In the genomic region with DNA sequence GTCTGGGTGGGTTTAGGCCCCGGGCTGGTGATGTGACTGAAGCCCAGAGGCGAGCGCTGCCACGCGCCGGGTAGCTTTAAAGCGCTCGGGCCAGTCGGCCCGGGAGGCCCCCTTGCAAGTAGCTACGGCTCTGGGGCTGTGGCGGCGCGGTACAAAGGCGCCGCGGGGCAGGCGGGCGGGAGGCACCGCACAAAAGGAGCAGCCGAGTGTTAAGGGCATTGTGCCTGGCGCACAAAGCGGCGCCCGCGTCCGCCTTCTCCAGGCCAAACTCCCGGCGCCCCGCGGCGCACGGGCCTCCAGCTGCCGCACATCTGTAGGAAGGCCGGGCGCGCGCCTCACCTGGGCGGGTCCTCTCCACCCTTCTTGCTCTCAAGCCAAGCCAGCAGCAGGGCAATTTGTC, we compare ENCODE assay signal across 10 mouse cellular contexts. TPM values are rescaled to one million over a fixed set of nuclear protein-coding genes. Genes with fewer than 3 reads are reported as not detected.
DNase-seq lines count a peak whose midpoint lies in the region; ATAC-seq and TF ChIP-seq lines count a peak whose summit lies in the region.
"Had no signal": no experiment of that assay in that cellular context is flagged by ENCODE, and none has a peak within 500 bp of the region (broad histone marks: within the 10 kb centered on the region; RNA-seq: fewer than 3 reads in every experiment).

No protein-coding gene starts in this region.

- no peak for ATAC-seq in lung, embryonic 16.5 days (ENCODE audit: low read depth)
- peak; percentile 57 for ATAC-seq in forebrain, embryonic 14.5 days
- ATAC-seq in stomach, postnatal 0 days (ENCODE audit: low FRiP score, low TSS enrichment): no peak

- no peak for TF ChIP-seq CTCF in stomach, postnatal 0 days (IDR thresholded peaks at IDR 0.05; ENCODE audit: low read depth)

- H3K27me3 ChIP-seq in lung, embryonic 16.5 days (ENCODE audit: control insufficient read depth, insufficient read depth, low read depth, low read length): peaks cover 64% of the 10 kb centered on the region
- H3K27me3 ChIP-seq in forebrain, embryonic 14.5 days (replicated peaks; ENCODE audit: control insufficient read depth, insufficient read depth, low read length): peaks cover 83% of the 10 kb centered on the region
- peaks cover 25% of the 10 kb centered on the region; the same call in 1 of the 2 replicates for H3K27me3 ChIP-seq in stomach, postnatal 0 days (ENCODE audit: control insufficient read depth, insufficient read depth, low read length)

- no peak overlapping the region for H3K27ac ChIP-seq in lung, embryonic 16.5 days (ENCODE audit: low read length)
- H3K27ac ChIP-seq in forebrain, embryonic 14.5 days (ENCODE audit: low read depth, low read length): no peak overlapping the region
- no peak overlapping the region for H3K27ac ChIP-seq in stomach, postnatal 0 days (replicated peaks)

- WGBS in lung, embryonic 16.5 days: under 1% methylated on average over 39 of the region's 39 CpGs
- WGBS in forebrain, embryonic 14.5 days: under 1% methylated on average over 16 of the region's 39 CpGs
- WGBS in stomach, postnatal 0 days: 2% methylated on average over 26 of the region's 39 CpGs

- TF ChIP-seq EP300 in stomach, postnatal 0 days (optimal IDR thresholded peaks at IDR 0.05): no peak

- peaks cover 7% of the 10 kb centered on the region for H3K4me1 ChIP-seq in lung, embryonic 16.5 days (replicated peaks; ENCODE audit: control insufficient read depth, insufficient read depth, low read length)
- peaks cover 23% of the 10 kb centered on the region for H3K4me1 ChIP-seq in forebrain, embryonic 14.5 days (ENCODE audit: control insufficient read depth, insufficient read depth, low read length)
- no peaks in the 10 kb centered on the region; the same call in 1 of the 2 replicates for H3K4me1 ChIP-seq in stomach, postnatal 0 days (replicated peaks; ENCODE audit: control insufficient read depth, insufficient read depth)

- no peak for DNase-seq in lung, postnatal 25 days (ENCODE audit: low spot score)
- DNase-seq in forebrain, embryonic 14.5 days (ENCODE audit: low spot score): peak; percentile 64
- peak; percentile 77 for DNase-seq in mesoderm, embryonic 11.5 days (ENCODE audit: low read depth, low spot score)
- peak; percentile 32 for DNase-seq in stomach, postnatal 0 days (ENCODE audit: low spot score)
- no peak for DNase-seq in right cerebral cortex, postnatal 10 days (ENCODE audit: low spot score in 2 of 2)
- no peak for DNase-seq in right cerebral cortex, adult 18-20 months
- DNase-seq in ovary, postnatal 14 days (ENCODE audit: low spot score): no peak
- DNase-seq: kidney, postnatal 36 days had no signal

- no peaks in the 10 kb centered on the region for H3K9me3 ChIP-seq in lung, embryonic 16.5 days (ENCODE audit: control insufficient read depth, low read length)
- H3K9me3 ChIP-seq in forebrain, embryonic 14.5 days (replicated peaks; ENCODE audit: control insufficient read depth, low read length): no peaks in the 10 kb centered on the region
- no peaks in the 10 kb centered on the region for H3K9me3 ChIP-seq in stomach, postnatal 0 days (ENCODE audit: control insufficient read depth, low read length)

- H3K36me3 ChIP-seq in lung, embryonic 16.5 days (ENCODE audit: control insufficient read depth, insufficient read depth, low read length): no peaks in the 10 kb centered on the region
- no peaks in the 10 kb centered on the region for H3K36me3 ChIP-seq in forebrain, embryonic 14.5 days (ENCODE audit: control insufficient read depth, insufficient read depth, low read length)
- no peaks in the 10 kb centered on the region for H3K36me3 ChIP-seq in stomach, postnatal 0 days (ENCODE audit: control insufficient read depth, insufficient read depth, low read length)

- 0 out of 2 replicates have a peak overlapping the region, but pooled peaks have one; percentile 18 for H3K4me2 ChIP-seq in lung, embryonic 16.5 days (ENCODE audit: low read depth, low read length)
- H3K4me2 ChIP-seq in forebrain, embryonic 14.5 days (ENCODE audit: low read length): peak overlapping the region; percentile 61
- peak overlapping the region; percentile 41; the same call in 1 of the 2 replicates for H3K4me2 ChIP-seq in stomach, postnatal 0 days (replicated peaks; ENCODE audit: low read depth)

- no peak overlapping the region for H3K4me3 ChIP-seq in lung, embryonic 16.5 days (ENCODE audit: low read length)
- H3K4me3 ChIP-seq in forebrain, embryonic 14.5 days (ENCODE audit: low read depth, low read length): peak overlapping the region; percentile 27
- H3K4me3 ChIP-seq in stomach, postnatal 0 days (ENCODE audit: low read depth, low read length): peak overlapping the region; percentile 10; the same call in 1 of the 2 replicates

- no peak overlapping the region for H3K9ac ChIP-seq in lung, embryonic 16.5 days (ENCODE audit: low read length)
- H3K9ac ChIP-seq in forebrain, embryonic 14.5 days (ENCODE audit: low read length): peak overlapping the region; percentile 55
- no peak overlapping the region for H3K9ac ChIP-seq in stomach, postnatal 0 days (ENCODE audit: low read length)

RNA-seq across cellular contexts. Expression of a gene that starts 1.1 kb away (rescaled TPM):
- not detected in 2 replicates for polyA plus RNA-seq in lung, embryonic 16.5 days (2015; fragmentation: Nextera tagmentation; extraction: Ambion mirVana)
- polyA plus RNA-seq in forebrain, embryonic 14.5 days (2014; fragmentation: Nextera tagmentation; extraction: Ambion mirVana): not detected in 2 replicates
- not detected in 2 replicates for polyA plus RNA-seq in stomach, postnatal 0 days (2015; fragmentation: Nextera tagmentation; extraction: Ambion mirVana)
- polyA plus RNA-seq: urinary bladder, adult 2 months had no signal

RNA-seq across cellular contexts. Expression of a gene that starts 6.6 kb away (rescaled TPM):
- polyA plus RNA-seq in lung, embryonic 16.5 days (2015; fragmentation: Nextera tagmentation; extraction: Ambion mirVana): 21.7 and 24.0 TPM in 2 replicates
- polyA plus RNA-seq in forebrain, embryonic 14.5 days (2014; fragmentation: Nextera tagmentation; extraction: Ambion mirVana): 13.2 and 18.2 TPM in 2 replicates
- 9.6 and 10.2 TPM in 2 replicates for polyA plus RNA-seq in stomach, postnatal 0 days (2015; fragmentation: Nextera tagmentation; extraction: Ambion mirVana)

RNA-seq across cellular contexts. Expression of a gene that starts 16.4 kb away (rescaled TPM):
- 8.3 and 8.5 TPM in 2 replicates for polyA plus RNA-seq in lung, embryonic 16.5 days (2015; fragmentation: Nextera tagmentation; extraction: Ambion mirVana)
- 6.7 and 8.4 TPM in 2 replicates for polyA plus RNA-seq in forebrain, embryonic 14.5 days (2014; fragmentation: Nextera tagmentation; extraction: Ambion mirVana)
- polyA plus RNA-seq in stomach, postnatal 0 days (2015; fragmentation: Nextera tagmentation; extraction: Ambion mirVana): 6.9 and 8.4 TPM in 2 replicates

RNA-seq across cellular contexts. Expression of a gene that starts 28.4 kb away (rescaled TPM):
- 2.5 and 2.7 TPM in 2 replicates for polyA plus RNA-seq in lung, embryonic 16.5 days (2015; fragmentation: Nextera tagmentation; extraction: Ambion mirVana)
- polyA plus RNA-seq in forebrain, embryonic 14.5 days (2014; fragmentation: Nextera tagmentation; extraction: Ambion mirVana): 2.4 and 2.5 TPM in 2 replicates
- polyA plus RNA-seq in stomach, postnatal 0 days (2015; fragmentation: Nextera tagmentation; extraction: Ambion mirVana): 0.40 and 0.46 TPM in 2 replicates

RNA-seq across cellular contexts. Expression of a gene that starts 35.2 kb away (rescaled TPM):
- polyA plus RNA-seq in lung, embryonic 16.5 days (2015; fragmentation: Nextera tagmentation; extraction: Ambion mirVana): 361 and 378 TPM in 2 replicates
- 196 and 235 TPM in 2 replicates for polyA plus RNA-seq in forebrain, embryonic 14.5 days (2014; fragmentation: Nextera tagmentation; extraction: Ambion mirVana)
- polyA plus RNA-seq in stomach, postnatal 0 days (2015; fragmentation: Nextera tagmentation; extraction: Ambion mirVana): 351 and 372 TPM in 2 replicates

Comparison
In these comparisons a context has a peak if more than half of its experiments do, and no peak if none do; other contexts are left out.
1. DNase-seq: peak in forebrain, embryonic 14.5 days (single experiment), mesoderm, embryonic 11.5 days (single experiment) and stomach, postnatal 0 days (single experiment); none in lung, postnatal 25 days (single experiment), right cerebral cortex, postnatal 10 days (0 of 2), right cerebral cortex, adult 18-20 months (single experiment) and ovary, postnatal 14 days (single experiment).
2. Peak in every context shown above with its lines, with median percentiles within 50 percentile points of each other: H3K4me2 ChIP-seq.